Mouse (Mus musculus): ENCODE measurements around the gene Eomes.

GRCm38 (mm10) chr9:118456405-118456804, 21.6 kb upstream of the Eomes start:
- TF ChIP-seq POLR2A (IDR thresholded peaks at IDR 0.05; ENCODE audit: low read depth, low read length) (no peak), CTCF (IDR thresholded peaks at IDR 0.05; ENCODE audit: extremely low read depth, insufficient read length, insufficient replicate concordance, low read depth, low read length) (no peak)
